Mouse (Mus musculus): ENCODE results near the gene Tiam2.

Gene Tiam2

DNA sequence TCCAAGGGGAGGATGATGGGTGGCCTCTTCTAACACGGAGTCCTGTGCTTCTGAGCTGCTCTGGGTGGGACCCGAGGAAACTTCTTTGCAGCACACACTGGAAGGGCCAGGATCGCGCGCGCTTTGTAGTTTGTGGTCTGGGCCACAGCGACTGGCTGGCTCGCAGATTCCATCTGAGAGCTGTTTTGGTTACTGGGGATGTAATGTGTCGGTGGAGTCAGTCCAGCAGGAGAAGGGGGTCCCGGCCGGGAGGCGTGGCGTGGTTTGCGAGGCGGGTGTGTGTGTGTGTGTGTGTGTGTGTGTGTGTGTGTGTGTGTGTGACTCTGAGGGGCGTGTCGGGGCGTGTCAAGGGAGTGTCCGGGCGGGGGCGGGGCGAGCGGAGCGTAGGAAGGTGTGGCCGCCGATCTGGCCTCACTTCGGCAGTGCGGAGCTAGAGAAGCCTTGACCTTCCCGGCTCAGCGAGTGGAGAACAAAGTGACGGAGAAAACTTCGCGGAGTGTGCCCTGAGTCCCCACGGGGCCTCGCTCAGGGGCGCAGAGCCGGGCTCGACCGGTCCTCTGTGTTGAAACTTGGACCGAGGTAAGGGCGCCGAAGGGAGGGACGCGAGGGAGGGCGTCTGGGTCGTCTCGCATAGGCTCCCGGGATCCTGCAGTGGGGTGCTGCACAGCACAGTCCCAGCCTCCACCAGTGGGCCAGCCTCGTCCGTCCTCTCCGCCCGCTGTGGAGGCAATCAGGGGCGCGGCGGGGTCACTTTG lies at the start of gene Tiam2:
Gene Tiam2, plus strand, starts transcription at position 426 of the 755 bp plus-strand sequence.
- in situ Hi-C loops (cut with MseI, MboI): no loop called here

DNA sequence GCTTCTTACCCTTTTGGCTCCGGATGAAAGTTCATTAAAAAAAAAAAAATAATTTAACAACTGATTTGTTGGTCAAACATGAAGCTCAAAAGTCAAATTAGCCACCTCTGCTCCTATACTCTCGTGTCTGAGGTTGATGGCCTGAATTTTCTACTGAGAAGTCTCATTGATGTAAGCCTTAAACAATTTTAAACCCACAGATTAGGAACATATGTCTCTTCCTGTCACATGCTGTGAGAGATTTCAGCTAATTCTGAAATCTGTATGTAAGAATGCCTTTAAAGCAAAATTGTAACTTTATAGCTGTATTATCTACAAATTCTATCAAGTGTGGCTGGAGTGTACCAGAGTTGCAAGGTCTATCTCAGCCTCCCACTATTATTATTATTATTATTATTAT lies 46.1 kb upstream of the Tiam2 start:
- in situ Hi-C loops (cut with MseI, MboI): no loop called here

DNA sequence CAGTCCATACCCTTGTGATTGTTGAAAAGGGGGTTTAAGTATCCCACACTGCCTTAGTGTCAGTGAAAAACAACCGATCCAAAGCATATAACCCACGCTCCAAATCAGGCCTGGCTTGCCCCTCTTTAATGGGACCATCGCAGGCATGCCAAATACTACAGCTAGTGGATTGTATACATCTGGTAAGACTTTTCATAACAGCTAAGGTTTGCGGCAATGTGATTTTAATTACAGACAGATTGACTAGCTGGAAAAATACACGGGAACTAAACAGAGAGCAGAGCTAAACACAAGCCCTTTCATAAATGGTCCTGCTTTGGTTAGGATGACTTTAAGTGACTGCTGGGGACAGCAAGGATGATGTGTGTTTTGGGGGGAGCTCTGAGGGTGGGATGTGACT lies 44.4 kb upstream of the Tiam2 start:
- in situ Hi-C loops (cut with MseI, MboI): no loop called here

DNA sequence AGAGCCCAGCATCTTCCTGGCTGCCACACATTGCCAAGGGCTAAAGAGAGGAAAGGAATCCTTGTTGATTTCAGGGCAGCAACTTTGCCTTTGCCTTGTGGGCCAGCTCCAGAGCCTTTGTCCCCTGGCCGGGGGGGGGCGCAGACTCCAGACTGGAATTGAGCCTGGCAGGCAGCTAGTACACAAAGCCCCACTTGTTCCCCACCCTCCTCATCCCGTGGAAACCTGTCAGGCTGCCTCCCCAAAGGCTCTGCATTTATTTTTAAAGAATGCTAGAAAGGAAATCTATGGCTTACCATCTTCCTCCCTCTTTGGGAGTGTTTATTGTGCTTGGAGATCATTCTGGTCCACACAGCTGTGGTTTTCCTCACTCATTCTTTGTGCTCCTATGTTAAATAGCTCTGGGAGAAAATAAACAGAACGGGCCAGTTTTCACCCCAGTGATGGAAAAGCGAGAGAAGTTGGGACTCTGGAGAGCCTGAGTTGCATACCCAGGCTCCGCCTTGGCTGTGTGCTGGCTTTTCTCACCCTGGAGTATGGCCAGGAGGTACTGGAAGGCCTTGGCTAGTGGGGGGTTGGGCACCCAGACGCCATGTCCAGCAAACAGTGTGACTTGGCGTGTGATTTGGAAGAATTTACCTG lies 41.2 kb upstream of the Tiam2 start:
- in situ Hi-C loops (cut with MseI, MboI): no loop called here

DNA sequence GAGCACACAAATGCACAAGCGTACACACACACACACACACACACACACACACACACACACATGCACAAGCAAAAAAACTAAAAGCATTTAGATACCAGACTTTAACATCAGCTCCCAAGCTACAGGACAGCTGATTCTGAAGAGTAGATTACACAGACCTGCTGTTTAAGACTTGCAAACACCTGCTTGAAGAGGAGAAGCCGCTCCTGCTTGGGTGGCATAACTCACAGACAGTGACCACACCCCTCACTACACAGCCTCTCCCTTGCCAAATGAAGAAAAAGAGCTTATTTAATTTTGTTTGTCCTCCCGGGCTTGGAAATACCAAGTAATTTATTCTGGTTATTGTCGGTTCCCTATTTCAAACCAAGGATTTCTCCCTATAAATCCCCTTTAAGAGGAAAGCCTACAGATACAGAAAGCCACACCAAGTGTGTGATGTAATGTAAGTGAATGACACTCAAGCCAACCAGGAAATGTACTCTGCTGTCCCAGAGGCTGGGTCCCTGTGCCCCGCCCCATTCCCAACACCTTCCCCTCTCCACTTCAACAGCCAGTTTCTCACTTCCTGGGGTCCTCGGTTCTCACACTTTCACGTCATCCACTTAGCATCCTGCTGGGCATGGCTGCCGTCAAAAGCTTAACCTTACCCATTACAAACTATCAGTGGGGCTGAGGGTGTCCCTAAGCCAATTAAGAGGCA lies 40.1 kb upstream of the Tiam2 start:
- in situ Hi-C loops (cut with MseI, MboI): no loop called here

DNA sequence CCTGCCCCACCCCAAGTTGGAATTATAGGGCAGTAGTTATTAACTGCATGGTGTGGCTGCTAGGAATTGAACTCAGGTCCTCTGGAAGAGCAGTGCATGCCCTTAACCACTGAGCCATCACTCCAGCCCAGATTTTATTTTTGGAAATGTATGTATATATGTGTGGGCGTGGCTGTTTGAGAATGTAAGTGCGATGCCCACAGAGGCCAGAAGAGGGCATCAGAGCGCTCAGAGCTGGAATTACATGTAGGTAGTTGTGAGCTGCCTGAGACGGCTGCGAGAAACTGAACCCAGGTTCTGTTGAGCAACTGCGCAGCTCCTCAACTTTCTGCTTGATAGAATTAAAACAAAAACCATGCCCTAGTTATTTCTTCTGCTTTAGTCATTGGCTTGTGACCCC lies 38.0 kb upstream of the Tiam2 start:
- in situ Hi-C loops (cut with MseI, MboI): no loop called here

DNA sequence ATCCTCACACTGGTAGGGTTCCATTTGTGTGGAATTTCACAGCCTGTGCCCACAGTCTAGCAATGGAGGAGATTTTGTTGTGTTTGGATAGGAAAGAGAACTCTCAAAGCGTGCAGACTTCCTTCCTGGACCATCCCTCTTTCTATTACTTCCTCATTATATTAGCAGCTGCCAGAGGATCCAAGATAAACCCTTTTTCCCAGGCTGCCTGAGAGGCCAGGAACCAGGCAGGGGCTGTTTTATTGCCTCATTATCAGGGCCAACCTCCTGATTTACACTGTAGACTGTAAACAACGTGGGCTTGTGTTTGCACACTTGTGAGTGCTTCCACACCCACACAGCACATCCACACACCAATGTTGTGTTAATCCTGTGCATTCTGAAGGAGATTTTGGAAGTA lies 31.3 kb upstream of the Tiam2 start:
- in situ Hi-C loops (cut with MseI, MboI): no loop called here

DNA sequence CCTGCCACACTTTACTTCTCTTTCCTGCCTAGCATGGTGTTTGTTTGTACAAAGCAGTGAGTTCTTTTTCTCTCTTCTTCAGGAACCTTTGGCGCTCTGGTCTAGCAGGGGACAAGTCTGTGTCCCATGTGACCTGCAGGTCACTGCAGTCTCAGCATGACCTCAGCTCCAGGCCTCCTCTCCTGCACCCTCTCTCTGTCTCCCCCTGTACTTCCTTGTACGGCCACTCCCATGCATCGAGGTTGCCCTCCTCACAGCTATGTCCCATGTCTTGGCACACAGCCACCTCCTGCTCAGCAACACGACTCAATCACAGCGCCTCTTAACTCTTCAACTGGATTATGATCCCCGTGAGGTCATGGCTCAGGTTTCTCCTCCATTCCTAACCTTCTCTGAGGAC lies 26.9 kb upstream of the Tiam2 start:
- in situ Hi-C loops (cut with MseI, MboI): no loop called here

DNA sequence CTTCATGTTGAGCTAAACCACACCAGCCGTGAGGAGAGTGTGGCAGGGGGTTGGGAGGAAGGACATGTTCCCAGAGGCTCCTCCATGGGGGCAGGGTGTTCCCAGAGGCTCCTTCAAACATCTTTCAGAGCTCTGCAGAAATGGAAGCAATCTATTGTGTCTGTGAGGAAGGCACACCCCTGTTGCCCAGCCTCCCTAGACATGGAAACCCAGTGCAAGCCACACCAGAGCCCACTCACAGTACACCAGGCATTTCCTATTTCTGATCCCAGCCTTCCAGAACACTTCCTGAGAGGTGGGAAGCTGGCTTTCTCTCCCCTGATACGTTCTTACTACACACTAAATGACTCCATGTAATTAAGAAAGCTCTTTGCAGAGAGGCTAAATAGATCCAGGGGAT lies 20.4 kb upstream of the Tiam2 start:
- in situ Hi-C loops (cut with MseI, MboI): no loop called here

DNA sequence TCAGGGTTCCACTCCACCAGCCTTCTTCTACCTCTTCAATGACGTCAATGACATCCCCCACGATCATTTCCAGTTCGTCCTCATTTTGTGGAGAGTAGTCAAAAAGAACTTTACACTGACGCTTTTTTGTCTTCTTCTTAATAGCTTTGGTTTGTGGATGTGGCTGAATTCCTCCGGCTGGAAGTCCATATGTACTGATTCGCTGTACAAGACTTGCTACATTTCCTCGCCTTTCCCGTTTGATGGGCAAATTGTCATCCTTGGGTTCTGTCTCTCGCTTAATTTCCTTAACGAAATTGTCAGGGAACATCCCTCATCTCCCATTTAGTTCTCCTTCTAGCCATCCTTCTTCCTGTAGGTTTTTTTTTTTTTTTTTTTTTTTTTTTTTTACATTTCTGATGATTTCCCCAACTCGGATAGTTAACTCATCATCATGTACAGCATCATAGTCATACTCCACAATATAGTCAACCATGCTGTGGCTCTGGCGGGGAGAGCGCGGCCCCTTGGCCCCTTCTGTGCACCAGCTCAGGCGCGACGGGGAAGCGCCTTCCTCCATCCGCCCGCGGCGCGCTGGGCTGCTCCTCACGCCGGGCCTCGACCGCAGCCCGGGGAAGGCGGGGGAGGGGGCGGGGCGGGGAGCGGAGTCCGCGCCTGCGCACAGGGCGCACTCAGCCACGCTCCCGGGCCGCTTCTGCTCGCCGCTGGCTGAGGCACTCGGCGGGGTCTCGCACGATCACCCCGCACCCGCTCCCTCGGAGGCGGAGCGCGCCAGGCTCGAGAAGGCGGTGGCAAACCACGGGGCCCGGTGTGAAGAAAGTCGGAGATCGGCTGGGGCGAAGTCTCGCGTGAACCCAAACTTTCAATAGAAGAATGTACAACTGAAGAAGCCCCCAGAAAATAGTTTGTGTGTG lies 12.4 kb upstream of the Tiam2 start:
- in situ Hi-C loops (cut with MseI, MboI): no loop called here

DNA sequence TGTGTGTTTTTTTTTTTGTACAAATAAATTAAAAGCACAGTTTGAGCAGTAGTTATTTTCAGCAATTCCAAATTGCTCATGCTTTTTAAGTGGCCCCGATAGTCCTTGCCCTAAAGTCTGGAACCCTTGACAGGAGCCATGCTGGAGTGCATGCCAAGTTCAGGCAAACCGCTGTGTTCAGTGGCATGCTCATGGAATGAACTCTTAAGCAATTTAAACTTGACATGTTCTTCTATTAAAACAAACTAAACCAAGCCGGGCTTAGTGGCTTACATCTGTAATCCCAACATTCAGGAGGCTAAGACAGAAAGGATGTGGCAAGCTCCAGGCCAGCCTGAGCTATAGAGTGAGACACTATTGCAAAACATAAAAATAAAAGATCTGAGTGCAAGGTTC lies 11.8 kb upstream of the Tiam2 start:
- in situ Hi-C loops (cut with MseI, MboI): no loop called here

DNA sequence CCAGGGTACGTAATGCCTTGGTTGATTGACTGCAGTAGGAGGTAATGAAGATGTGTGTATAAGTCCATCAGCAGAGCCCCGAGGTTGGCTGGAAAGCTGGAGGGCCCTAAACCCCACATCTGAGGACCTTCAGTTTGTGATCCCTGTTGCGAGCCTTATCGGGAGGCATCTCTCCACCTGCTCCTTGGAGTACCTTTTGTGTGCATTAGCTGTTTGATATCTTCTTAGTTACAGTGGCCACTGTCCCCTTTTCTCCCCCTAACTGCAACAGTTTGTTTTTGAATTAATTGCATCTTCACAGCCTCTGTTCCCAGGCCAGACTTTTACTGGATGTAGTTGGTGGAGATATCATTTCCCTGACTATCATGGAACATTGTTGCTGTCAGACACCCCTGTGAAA lies 10.8 kb upstream of the Tiam2 start:
- in situ Hi-C loops (cut with MseI, MboI): no loop called here

DNA sequence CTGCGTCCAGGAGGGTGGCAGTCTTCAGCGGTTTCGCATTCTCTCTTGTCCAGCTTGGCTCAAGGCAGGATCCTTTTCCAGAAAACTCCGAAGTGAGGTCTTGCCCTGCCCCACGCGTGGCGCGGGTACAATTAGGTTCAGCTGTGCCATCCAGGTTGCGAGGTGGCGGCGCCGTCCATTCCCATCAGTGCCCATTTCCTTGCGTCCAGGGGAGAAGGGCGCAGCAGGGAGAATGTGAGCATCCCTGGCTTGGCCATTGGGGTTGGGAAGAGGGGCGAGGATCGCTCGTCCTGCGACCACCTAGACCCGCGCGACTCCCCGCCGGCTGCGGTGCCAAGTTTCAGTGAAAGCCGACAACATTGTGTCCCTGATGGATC lies 518 bp downstream of the Tiam2 start:
- in situ Hi-C loops (cut with MseI, MboI): no loop called here

DNA sequence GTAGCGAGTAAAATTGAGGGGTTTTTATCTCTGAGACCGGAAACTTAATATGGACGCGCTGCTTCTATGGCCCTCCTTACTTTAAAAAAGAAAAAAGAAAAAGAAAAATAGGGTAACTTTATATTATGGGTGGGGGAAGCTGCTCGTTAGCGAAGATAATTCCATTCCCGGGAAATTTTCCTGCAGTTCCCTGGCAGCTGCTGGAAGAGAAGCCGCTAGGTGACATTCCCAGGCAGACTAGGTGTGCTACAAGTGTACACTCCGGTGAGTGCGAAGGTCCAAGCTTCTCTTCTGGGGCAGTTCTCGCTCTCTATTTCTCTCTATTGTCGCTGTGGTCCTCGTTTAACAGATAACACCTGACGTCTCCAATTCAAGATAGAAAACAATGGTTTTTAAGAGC lies 962 bp downstream of the Tiam2 start:
- in situ Hi-C loops (cut with MseI, MboI): no loop called here

DNA sequence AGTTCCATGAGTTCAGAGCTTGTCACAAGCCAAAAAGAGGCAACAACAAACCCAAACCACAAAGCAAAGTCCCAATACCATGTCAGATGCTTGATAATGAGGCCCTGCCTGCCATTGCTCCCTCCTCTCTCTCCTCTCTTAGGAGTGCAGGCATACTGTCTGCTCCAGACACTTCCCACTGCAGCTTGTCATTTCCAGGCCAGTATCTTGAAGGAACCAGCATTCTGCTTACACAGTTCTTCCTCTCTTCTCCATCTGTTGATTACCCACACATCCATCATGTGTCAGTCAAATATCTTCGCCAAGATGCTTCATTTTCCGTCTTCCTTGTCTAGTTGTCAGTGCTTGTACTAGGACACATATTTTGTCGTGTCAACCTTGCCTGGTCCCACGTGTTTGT lies 2.4 kb downstream of the Tiam2 start:
- in situ Hi-C loops (cut with MseI, MboI): no loop called here

DNA sequence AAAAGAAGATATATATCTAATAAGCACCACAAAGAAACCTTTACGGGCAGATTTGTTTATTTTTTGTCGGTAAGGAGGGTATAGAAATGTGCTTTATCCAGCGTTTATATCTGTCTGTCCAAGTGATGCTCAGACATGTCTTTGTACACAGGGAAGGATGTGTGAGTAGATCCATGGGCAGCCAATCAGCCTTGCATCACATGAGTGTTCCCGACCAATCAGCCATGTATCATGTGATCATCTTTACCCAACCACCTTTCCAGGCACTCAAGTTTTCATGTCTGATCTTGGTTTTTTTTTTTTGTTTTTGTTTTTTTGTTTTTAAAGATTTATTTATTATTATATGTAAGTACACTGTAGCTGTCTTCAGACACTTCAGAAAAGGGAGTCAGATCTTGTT lies 3.1 kb downstream of the Tiam2 start:
- in situ Hi-C loops (cut with MseI, MboI): no loop called here

DNA sequence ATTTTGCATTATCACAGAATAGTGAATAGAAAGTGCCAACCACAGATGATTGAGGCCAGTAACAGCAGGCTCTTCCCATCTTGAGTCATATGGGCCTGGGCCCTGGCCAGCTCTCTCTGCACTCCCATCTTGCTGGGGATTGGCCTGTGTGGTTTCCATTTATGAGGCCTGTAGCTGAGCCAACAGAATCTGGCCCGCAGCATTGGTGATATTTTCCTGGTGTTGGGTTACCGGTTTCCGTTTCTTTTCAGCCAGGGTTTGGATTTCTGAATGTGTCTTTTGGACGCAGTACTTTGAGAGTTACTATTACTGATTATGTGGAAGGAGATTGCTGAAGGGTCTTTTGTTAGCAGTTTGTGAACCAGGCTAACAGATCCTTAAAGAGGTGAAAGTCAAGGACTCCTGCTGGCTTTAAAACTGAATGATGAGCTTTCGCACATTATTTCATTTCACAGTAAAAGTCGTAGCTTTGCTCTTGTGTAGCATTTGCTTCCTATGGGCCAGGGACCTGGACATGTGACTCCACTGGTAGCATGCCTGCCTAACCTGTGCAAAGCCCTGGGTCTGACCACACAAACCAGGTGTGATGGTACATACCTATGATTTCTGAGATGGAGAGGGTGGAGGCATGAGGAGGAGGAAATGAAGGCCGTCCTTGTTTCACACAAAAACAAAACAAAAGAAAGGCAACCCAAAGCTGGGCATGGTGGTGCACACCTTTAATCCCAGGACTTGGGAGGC lies 5.5 kb downstream of the Tiam2 start:
- in situ Hi-C loops (cut with MseI, MboI): no loop called here

DNA sequence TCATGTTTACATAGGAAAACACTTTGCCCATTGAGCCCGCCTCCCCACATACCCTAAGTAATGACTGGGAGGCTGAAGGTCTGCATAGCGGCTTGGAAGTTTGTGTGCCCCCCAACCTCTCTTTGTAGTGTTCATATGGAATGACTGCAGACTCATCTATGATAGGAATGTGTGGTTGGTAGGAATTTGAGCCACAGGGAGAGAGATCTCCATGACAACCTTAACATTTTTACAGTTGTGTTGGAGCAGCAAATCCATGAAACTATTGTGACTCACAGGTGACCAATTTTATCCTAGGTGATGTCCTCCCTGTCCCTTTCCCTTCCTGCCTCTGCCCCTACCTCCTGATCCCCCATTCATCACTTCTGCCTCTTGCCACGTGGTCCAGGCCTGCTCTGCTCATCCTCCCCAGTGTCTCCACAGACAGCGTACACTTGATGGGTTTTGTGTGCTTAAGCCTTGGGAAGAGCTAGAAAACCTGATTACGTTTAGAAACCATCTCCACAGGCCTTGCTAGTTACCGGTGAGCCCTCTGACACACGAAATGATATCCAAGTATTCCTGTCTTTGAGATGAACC lies 9.9 kb downstream of the Tiam2 start:
- in situ Hi-C loops (cut with MseI, MboI): no loop called here

DNA sequence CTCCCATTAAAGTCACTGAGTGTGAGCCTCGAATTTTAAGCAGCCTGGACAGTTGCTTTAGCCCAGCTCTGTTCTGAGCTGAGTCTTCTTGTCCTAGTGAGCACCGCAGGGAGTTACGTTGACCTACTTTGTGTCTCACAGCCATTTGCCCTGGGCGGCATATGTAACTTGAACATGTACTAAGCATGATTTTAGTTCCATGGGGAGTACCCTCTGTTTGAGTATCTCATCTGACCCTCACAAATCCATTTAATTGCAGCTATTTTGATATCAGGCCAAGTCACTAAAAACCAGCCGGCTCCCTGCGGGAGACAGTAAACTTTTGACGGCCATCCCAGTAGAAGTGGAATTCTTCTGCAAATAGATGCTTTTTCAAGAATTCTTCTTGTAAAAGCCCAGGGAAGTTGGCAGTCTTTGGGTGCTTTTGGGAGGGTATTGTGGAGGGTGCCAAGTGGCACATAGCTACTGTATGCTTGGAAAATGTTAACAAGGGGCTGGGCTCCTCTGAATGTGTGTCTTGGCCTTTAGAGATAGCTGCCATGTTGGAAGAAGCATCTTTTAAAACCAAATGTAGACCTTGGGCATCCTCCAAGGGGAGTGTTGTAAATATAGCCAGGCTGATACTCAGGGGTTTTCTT lies 10.6 kb downstream of the Tiam2 start:
- in situ Hi-C loops (cut with MseI, MboI): no loop called here

DNA sequence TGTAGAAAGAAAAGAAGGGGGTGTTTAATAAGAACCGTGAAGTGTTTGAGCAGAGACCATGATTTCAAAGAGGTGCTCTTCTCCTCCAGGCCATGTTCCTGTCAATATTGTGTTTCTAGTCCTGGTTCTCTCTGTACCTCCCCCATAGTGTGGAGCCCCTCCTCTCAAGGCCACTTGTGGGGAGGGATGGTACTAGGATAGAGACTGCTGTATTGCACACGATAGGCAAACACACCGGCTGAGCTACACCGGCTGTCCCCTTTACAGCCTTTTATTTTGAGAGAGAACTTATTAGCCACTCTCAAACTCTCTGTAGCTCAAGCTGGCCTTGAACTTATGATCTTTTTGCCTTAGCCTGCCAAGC lies 11.1 kb downstream of the Tiam2 start:
- in situ Hi-C loops (cut with MseI, MboI): no loop called here

DNA sequence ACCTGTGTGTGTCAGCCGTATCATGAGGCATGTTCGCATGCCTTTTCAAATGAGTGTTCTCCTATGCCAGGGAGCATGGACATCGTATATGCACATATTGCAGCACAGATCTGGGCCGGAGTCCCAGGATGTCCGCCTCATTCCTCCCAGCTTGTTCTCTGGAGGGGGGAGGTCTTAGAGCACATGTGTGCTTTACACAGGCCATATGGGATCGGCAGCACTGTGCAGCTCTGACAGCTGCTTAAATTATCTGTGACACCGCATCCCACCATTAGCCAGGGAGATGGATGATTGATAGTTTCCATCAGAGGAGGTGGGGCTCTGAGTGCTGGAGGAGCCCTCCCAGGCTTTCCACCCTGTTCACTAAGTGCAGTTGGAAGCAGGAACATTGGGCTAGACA lies 12.4 kb downstream of the Tiam2 start:
- in situ Hi-C loops (cut with MseI, MboI): no loop called here

Data from mouse trophoblast stem cell (cell line).